Mouse (Mus musculus) CD4-positive helper T cell, adult 2 months (primary cell): ENCODE data around the gene Mrpl9.
A peak's percentile ranks its signal among the peaks of the same experiment; 100 is the strongest.

ENCODE experiments used
- DNase-seq: peaks from one replicate; pipeline ENCODE4 v3.0.0-alpha.2; 2012; ENCODE audit warnings: low read depth, missing footprints, low spot score

The Mrpl9 gene

DNA sequence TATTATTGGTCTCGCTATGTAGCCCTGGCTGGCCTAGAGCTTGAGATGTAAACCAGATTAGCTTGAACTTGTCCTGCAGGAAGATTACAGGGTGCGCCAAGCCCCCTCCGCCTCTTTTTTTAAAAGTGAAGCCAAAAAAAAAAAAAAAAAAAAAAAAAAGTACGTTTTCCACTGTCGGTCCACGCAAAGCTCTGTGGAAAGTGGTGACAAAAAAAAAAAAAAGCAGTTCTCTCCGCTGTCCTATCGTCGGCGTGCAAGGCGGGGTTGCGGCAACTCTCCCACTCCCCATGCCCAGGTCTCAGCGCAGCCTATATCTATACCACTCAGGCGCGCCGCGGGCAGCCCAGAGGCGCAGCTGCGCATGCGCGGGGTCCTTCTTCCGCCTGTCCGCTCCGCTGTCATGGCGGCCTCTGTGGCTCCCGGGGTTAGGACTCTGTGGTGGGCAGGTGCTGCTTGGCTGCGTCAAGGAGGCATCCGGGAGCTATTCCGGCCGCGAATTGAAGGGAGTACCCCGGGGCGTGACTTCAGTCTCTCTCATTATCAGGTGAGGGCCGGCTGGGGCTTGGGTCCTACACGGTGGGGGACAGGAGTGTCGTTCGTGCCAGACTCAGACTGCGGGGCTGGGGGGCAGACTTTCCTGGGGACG lies at the start of gene Mrpl9:
Mrpl9 (plus strand) TSS at position 368 of the 646 bp plus-strand sequence.
- DNase-seq, result peak; percentile 96

GRCm38 (mm10) chr3:94396336-94396735 lies 46.8 kb upstream of the Mrpl9 start:
- no peak for DNase-seq

- DNase-seq, result no peak
Observed at GRCm38 (mm10) chr3:94396851-94397250, 46.3 kb upstream of the Mrpl9 start.

DNA sequence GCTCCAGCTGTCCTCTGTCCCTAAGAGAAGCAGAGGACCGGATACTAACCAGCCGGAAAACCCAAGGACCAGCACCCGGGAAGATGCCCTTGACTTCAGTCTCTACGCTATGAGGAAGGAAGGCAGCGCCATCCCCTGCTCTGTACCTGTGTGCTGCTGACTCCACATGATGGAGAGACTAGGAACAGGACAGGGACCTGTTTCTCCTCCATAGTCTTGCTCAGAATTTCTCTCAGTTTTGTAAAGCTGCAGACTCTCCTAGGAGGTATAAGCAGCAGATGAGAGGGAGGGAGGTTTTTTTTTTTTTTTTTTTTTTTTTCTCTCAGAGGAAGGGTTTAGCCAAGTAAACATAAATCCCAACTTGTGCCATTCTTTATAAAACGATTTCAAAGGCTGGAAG lies 44.9 kb upstream of the Mrpl9 start, which contains the start of gene Lingo4:
Lingo4 (plus strand) TSS at position 301 of the 400 bp plus-strand sequence.
- DNase-seq, result no peak

DNA sequence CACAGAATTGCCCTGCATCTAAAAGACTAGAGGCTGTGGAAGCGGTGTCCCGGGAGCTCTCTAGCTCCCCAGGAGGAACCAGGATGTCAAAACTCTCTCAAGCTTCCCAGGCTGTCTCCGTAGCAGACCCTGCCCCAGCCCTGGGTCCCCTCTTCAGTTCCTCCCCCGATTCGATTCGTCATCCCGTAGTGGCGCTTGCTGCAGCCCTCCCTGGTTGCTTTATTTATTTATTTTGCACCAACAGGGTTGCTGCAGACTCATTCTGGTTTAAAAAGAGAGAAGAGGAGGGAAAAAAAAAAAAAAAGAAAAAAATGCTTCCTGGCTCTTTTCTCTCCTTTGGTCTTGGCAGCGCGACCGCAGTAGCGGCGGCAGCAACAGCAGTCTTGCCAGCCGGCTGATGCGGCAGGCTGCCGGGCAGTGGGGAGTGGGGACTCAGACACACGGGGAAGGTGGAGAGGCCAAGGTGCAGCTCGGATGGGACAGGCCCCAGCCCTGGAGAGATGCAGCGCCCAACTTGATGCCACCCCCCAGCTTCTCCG lies 44.1 kb upstream of the Mrpl9 start:
- no peak for DNase-seq

DNA sequence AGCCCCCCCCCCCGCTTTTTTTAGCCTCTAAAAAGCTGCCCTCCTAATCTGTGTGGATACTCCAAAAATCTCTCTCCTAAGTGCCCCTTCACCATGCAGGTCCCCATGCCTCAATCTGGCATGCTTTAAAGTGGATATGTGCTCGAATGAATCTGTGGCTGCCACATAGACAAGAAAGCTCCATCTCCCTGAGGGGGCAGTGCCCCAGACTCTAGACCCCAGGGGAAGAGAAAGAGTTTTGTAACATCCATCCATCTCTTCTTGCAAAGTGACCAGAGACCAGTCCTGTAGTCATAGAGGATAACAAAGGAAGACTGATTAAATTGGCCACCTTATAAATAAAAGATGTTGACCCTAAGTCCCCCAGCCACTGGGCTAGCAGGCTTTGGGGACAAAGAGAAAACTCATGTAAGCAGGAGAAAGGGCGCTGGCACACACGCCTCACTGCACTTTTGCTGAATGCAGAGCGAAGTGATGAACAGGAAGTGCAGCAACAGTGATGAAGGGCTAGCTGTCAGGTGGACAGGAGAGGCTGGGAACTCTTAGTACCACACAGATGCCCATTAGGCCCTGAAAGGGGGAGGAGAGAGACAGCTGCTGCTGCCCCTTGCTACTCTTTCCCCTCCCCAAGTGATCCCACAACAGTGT lies 43.3 kb upstream of the Mrpl9 start:
- no peak for DNase-seq

GRCm38 (mm10) chr3:94402451-94402850 lies 40.7 kb upstream of the Mrpl9 start:
- no peak for DNase-seq

- DNase-seq, result no peak
Observed at GRCm38 (mm10) chr3:94404366-94405054, 38.6 kb upstream of the Mrpl9 start.

DNA sequence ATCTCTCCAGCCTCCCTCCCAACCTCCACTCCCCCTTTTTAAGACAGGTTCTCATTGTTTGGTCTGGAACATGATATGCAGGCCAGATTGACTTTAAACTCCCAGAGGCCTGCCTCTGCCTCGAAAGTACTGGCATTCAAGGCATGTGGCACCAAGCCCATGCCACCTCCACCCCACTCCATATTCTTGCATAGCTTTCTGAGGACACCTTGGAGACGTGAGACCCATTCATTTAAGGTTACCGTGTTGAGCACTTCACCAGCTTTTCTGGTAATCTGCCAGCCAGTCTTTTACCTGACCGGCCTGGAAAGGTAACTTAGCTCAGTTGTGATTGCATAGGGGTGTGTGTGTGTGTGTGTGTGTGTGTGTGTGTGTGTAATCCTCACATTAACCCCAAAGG lies 37.6 kb upstream of the Mrpl9 start:
- no peak for DNase-seq

DNA sequence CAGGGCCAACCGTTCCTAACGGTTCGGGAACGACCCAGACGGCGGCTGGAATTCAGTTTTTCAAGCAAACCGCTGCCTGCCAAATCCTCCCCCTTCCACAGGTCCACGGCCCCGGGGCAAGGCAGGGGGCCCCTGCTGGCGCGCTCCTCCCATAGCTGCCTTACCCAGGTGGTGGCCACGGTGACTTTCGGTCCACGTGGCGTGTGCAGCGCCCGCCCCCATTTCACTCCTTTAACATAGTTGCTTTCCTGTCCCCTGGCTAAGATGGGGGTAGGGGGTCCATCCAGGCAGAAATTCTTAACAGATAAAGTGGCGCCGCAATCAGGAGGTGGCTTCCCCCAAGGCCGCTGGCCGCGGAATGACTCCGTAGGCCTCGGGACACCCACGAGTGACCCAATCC lies 30.6 kb upstream of the Mrpl9 start:
- DNase-seq, result no peak

DNA sequence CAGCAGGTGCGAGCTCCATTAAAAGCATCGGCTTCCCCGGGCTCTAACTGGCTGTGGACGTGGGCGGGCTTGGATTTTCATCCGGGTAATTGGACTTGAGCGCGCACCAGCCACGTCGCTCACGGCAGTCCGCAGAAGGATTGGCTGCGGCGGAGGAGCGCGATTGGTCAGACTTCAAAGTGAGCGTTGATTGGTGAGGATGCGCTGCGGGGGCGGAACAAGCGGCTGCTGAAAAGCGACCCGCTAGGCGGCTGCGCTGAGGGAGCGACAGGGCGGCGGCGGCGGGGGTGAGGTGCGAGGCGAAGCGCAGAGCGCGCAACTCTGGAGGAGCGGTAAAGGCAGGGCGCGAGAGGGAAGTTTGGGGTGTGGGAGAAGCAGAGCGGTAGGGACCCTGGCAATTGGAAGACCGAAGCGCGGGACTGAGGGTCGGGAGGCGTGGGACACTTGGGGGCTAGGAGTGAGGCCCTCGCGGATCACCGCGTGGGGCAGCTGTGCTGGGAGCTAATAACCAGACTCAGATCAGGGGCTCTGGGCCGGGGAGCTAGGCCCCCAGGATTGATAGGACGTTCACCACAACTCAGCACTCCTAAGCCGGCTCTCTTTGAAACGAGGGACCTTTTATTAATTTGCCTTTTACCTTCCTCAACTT lies 30.0 kb upstream of the Mrpl9 start, which contains the start of gene Tdrkh:
Tdrkh (plus strand) TSS at position 243 of the 649 bp plus-strand sequence.
- peak; percentile 97 for DNase-seq

GRCm38 (mm10) chr3:94430980-94431379 lies 12.1 kb upstream of the Mrpl9 start:
- no peak for DNase-seq

DNA sequence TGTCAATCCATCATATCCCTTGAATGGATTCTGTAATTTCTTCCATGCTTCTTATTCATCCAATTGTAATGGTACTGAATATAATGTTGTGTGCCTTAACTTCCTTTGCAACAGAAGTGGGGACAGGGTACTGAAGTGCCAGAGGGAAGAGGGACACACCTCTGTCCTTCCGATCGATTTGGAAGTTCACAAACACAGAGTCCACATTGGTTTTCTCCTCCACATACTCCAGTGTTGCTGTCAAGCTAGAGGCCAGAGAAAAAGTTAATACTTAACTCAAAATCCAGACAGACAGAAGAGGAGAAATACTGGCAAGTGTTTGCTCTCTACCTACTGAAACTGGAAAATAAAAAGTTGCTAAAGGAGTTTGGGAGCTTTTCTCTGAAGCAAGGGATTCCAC lies 8.8 kb upstream of the Mrpl9 start:
- no peak for DNase-seq

DNA sequence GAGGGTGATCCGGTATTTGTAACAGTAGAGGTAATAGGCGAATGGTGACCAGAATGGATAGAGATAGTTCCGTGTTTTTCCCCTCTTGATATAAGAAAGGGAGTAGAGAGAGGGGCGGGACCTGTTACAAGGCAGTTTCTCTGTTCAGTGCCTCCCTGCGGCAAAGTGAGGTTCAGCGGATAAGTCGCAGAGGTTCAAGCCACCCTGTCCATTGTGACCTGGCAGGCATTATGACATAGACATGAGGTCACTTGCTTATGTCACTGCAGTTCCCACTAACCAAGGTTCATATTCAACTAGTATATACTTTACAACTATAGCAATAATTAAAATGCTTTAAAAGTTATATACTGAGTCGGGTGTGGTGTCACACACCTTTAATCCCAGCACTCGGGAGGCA lies 6.7 kb upstream of the Mrpl9 start:
- no peak for DNase-seq

- DNase-seq, result peak; percentile 36
Observed at GRCm38 (mm10) chr3:94441182-94441581, 1.9 kb upstream of the Mrpl9 start.

- peak; percentile 70 for DNase-seq
Observed at GRCm38 (mm10) chr3:94443597-94443964, 463 bp downstream of the Mrpl9 start, which contains the start of gene Oaz3. TSS of gene Oaz3 (minus strand) at chr3:94443915.

- DNase-seq, result no peak
Observed at GRCm38 (mm10) chr3:94449377-94449776, 6.3 kb downstream of the Mrpl9 start.

DNA sequence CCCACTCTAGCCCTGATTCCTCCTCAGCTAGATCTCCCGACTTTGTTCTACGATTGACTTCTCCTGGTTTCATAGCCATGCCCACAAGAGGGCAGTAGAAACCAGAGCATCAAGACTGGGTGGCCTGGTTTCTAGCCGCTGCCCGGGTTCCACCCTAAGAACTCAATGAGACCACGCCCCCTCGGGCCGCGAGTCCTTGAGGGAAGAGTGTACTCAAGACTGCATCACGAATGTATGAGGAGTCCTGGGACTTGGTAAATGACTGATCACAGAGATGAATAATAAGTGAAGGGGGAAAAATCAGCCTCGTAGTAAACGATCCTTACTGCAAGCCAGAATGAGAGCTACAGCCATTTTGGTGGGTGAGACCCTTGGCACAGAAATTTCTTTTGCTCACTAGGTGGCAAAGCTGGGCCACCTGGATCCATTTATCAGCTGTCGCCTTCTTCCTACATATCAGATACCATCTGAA lies 13.4 kb downstream of the Mrpl9 start:
- DNase-seq, result peak; percentile 77

GRCm38 (mm10) chr3:94457055-94457454 lies 13.9 kb downstream of the Mrpl9 start:
- no peak for DNase-seq

DNA sequence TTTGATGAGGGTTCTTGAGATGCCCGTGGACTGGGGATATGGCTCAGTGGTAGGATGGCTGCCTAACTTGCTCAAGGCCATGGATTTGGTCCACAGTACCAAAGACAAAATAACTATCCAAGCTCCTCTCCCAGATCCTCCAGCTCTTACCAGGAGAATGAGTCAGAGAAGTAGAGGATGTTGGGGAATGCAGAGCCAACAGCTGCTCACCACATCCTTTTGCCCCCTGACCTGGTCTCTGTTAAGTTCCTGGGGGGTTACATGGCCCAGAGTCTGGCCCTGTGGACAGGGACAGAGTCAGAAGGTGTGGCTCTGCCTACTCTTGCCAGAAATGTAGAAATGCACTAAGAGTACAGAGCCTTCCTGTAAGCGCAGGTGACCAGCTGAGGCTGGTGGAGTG lies 16.7 kb downstream of the Mrpl9 start:
- no peak for DNase-seq

- DNase-seq, result no peak
Observed at GRCm38 (mm10) chr3:94463926-94464578, 20.9 kb downstream of the Mrpl9 start.
